Mouse (Mus musculus) left cerebral cortex, adult 18-20 months (tissue): ENCODE measurements at regions not wholly inside any gene's neighbourhood (a gene's known extent, or its start where the extent isn't known, plus 50 kb on each side); places are given as distances from the start of the nearest gene placed in this dataset.
A peak's percentile ranks its signal among the peaks of the same experiment; 100 is the strongest.

ENCODE experiments used
- DNase-seq, 2 experiments: peaks; one replicate each; pipeline ENCODE4 v3.0.0; 2021 to 2022; ENCODE audit warnings: low spot score in 2 of 2, mixed read lengths in 1 of 2

DNA sequence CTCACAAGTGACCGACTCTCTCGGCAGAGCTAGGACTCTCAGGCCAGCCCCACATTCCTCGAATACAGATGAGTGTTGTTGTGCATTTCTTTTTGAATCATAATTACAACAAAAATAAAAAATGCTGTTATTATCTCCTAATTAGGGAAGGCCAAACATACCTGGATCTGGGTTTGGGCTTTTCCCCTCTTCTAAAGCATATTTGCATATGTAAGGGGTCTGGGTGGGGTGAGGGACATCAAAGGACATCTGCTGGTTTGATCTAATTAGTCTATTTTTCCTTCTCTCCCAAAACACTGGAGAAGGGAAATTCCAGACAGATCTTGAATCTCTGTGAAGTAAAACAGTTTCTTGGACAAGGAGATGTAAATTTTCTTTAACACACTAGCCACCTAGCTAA lies 85.3 kb downstream of the Tfap2a start:
- DNase-seq: no peak

DNA sequence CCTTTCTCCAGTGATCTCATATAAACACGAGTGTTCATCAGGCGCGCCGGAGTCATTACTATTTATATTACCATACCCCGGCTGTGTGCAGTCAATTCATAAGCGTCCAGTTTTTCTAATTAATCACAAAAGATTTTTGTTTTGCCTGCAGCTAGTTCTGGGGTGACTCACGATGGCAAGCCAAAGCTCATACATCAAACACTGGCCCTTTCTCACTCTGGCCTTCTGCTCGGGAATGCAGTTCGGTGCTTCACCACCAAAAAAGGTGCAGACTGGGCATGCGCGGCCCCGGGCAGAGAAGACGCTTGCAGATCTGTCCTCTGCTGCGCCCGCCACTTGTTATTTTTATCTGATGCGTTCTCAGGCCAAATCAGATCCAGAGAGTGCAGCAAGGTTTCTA lies 87.1 kb downstream of the Tfap2a start:
- peak; percentile 86 to 87 for DNase-seq

GRCm38 (mm10) chr13:40650036-40650709 lies 88.0 kb downstream of the Tfap2a start:
- DNase-seq: no peak

DNA sequence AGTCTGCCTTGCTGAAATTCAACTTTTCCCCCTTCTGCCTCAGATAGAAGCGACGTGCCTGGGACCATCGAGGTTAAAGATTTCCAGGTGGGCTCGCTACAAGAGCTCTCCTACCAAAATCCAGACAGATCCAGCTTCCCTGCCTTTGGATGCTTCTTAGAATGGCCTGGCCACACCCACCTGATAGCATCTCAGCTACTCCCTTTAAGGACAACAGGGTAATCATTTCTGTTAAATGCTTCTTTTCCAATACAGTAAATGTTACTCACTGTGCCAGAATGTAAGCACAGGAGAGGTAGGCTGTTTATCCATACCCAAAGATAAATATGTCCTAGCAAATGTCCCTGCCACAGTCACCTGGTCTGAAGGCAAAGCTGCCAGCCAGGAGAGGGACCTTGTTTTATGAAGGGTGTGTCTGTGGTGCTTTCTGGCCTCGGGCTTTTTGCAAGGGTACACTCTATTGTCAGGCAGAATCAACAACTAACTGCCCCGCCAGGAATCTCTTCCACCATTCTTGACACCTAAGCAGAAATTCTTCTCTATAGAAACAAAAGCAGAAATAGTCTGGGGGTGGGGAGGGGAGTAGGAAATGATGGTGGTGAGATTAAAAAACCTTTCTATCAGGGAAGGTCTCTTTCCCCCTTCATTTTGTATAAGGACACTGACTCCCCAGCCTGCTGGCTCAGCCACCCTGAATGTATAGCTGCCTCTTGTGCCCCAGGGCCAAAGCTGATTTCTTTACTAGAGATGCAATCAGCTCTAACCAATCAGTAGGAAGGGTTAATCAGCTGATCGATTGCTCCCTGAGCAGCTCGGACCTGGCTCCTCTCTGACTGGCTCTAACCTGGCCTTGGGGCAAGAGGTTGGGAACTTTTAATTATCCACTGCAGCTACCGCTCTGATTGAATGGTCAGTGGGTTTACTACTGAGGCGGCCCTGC lies 88.8 kb downstream of the Tfap2a start:
- no peak for DNase-seq

DNA sequence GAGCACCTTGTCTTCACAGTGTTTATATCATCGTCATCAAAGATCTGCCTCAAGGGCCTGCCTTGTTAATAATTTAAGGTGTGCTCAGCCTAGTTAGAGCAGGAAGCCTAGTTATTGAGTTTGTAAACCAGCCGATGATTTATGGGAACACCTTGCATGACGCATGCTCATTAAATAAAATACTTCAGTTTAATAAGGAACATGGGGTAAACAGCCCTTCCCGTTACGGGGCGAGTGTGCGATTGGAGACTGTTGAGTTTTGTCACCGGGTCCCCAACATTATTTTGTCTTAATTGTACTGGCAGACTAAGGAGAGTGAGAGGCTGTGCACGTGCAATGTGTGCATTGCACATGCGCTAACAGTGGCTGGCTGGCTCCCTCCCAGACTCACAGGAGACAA lies 92.0 kb downstream of the Tfap2a start:
- no peak for DNase-seq

DNA sequence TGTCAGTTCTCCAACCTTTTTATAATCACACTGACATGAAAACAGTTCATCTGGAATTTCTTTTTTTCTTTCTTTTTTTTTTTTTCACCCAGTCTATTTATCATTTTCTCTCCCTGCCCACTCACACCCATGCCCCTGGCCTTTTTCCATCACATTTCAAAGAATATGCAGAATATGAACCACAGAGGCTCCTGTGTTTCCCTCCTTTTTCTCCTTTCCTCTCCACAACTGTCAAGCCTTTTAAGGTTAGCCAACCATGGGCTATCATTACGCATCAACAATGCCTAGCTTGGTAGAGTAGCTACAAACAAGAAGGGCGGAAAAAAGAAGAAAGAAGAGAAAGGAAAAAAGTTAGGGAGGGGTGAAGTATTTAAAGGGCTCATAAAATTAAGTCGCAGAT lies 92.5 kb downstream of the Tfap2a start:
- no peak for DNase-seq

- no peak for DNase-seq
These were observed 95.2 kb downstream of the Tfap2a start for GRCm38 (mm10) chr13:40642931-40643330.

DNA sequence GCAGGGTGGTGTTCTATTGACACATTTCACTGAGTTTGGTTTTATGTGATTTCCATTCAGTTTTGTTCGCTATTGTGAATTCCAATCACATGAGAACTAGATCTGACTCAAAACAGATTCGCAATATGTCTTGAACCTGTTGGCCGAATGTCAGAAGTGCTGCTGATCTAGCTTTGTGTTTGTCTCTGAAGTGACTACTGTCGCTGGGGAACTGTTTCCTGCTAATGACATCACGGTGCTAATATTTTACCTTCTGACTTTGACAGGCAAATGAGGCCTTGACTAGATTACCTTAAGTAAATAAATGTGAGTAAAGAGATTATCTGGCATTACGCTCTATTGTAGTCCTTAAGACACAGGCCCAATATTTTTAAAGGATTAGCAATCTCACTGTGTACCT lies 100.9 kb downstream of the Tfap2a start:
- no peak for DNase-seq

DNA sequence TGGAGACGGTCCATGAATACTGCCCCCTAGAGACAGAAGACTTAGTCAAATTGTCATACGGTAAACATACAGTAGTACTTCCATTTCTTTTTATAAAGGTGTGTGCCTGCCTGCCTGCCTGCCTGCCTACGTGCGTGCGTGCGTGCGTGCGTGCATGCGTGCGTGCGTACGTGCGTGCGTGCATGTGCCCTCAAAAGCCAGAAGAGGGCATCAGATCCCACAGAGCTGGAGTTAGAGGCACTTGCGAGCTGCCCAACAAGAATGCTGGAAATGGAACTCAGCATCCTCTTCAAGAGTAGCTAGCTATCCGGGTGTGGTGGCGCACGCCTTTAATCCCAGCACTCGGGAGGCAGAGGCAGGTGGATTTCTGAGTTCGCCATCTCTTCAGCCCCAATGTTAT lies 120.3 kb downstream of the Tfap2a start:
- DNase-seq: no peak

DNA sequence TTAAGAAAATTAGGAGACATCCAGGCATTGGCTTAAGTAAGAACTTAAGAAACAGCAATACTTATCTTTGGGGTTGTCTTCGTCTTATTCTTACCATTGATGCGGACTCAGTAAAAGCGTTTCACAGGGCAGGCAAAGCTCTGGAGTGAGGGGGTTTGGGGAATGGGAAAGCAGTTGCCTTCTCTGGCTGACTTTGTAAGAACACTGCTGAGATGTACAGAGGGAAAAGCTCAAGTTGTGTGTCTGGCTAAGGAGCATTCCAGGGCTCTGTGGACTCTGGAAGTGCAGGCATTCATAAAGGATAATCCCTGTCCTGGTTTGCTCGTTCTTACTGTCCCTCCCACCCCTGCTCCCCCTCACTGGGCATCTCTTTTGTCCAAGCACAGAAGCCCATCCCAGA lies 129.7 kb downstream of the Tfap2a start:
- no peak for DNase-seq

DNA sequence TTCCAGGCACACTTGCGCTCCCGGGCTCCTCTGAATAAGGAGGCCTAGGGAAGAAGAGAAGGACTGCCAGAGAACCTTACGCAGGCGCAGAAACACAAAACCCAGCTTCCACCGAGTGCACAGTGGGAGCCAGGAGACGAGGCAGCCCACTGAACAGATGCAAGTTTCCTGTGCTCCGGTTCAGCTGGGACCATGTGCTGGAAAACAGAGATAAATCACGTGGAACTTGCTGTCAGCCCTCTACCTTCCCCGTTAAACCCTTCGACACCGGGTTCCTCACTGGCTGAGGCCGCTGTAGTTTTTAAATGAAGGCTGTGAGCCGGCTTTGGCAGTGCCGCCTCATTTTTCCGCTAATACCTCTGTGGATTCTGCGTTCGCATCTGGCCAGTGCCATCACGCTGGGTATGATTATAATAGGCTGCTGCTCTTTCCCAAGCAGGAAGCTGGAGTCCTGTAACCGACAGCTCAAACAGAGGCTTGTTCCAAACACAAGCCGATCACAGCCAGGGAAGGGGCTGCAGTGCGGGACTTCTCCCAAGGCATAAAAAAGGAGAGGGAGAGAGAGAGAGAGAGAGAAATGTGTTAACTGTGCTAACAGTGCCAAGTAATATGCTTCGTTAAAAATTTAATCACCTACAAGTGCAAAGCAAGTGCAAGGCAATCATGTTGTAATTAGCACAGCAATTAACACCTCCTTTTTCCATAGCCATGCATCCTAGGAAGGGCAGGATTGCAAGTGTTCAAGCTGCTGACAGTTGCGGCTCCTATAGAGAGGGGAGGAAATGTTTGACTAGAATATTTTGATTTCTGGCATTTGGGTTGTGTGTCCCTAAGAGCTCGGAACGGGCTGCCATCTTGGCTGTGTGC lies 131.5 kb downstream of the Tfap2a start:
- DNase-seq: peak; percentile 11 to 26

GRCm38 (mm10) chr13:40605686-40606404 lies 132.3 kb downstream of the Tfap2a start:
- DNase-seq: no peak

DNA sequence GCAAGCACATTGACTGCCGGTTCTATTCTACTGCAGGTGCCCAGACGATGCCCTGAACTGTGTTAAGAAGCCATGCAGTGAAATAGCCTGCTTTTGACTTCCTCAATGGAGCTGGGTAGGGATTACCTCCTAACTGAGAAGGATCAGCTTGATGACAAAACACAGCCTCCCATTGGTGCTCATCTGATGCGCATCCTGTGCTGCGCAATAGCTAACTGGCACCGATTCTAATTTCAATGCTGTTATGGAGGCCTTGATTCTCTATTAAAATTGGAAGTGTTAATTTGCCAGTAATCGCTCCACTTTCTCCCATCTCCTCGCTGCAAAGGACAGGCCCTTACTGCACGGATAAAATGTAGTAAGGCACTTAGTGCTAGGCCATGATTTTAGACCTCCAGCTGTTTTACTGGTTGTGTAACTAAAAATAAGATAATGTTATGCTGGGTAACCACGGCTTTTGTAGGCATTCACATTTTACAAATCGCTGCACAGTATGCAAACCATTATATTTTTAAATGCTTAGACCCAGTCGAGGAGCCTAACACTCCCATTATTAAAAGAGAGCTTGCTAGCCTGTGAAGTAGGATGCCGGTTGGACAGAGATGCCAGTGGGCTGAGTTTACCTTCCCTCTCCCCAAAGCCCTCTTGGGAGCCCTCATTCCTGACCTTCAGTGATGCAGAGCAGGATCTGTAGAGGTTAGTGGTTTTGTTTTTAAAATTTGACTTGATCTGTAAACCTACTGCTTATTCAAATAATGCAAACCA lies 163.0 kb downstream of the Tfap2a start:
- DNase-seq: no peak

DNA sequence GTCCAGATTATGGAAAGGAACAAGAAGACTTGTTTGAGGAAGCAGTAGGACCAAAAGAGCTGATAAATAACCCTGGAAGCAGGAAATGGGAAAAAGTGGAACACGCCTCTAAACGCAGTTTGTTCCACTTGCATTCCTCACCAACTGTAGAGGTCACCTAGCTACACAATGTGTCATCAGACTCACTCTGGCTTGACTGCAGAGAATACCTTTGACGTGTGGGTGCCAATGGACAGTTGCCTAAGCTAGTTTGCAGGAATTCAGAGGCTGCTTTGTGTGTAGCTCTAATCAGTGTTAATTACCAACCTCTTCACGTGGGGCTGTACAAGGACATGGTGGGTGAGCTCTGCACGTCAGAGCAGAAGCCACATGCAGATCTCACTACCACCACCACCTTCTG lies 168.7 kb downstream of the Tfap2a start:
- DNase-seq: no peak

DNA sequence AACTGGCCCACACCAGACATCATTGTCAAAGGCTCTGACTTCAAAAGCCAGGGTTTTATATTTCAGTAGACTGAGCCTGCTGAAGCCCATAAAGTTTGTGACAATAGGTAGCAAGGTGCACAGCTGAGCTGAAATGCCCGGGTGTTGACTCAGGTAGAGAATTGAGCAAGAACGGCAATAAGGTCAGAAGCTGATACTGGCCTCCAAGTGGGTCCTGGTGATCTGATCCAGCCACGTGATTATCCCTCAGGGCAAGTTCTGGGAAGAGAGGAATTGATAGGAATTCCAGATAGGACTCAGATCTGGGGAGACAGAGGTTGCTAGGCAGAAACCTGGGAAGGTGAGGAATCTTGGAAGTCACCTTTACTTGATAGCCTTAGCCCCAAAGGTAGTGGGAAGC lies 170.4 kb downstream of the Tfap2a start:
- no peak for DNase-seq

DNA sequence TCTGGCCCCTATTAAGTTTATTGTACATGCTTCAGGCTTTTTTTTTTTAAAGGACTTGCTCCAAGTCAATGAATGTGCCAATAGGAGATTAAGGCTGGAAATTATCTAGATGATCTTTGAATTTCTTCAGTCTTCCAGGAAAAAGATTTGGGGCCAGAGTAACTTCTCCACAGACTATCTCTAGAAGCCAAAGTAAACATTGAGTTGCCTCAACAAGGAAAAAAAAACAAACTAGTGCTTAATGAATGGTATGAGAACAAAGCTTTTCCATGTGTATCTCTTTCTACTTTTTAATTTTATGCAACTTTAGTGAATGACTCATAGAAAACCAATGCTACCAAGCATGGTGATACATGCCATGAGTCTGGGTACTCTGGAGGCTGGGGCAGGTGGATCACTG lies 173.8 kb downstream of the Tfap2a start:
- DNase-seq: no peak

GRCm38 (mm10) chr13:40554368-40554767 lies 183.8 kb downstream of the Tfap2a start:
- DNase-seq: no peak

DNA sequence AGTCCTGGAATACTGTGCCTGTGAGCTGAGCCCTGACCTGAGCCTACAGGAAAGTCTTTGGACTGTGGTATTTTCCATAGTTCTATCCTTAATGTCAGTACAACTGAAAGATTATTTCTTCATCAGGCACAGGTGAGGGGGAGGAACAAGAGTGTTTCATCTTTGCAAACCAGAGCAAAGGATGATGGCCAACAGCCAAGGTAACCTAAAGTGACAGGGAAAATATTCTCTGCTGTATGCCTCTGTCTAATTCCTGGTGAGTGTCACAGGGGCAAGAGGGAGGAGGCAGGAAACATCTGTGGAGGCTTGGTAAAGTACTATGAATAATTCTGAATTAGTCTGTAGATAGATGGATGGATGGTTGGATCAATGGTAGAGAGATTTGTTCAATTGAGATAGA lies 164.3 kb upstream of the Ofcc1 start:
- DNase-seq: no peak

DNA sequence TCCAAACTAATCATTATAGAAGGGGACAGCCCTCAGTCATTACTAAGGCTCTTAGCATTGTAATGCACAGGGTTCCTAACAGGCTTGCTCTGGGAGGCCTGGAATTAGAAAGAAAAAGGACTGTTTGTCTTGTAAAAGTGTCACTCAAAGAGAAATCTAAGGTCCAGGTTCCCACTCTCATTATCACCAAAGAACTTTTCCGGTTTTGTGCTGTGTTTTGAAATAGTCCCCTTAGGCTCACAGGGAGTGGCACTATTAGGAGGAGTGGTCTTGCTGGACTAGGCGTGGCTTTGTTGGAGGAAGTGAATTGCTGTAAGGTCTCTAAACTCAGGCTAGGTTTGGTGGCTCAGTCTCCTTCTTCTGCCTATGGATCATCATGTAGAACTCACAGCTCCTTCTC lies 161.9 kb upstream of the Ofcc1 start:
- no peak for DNase-seq

GRCm38 (mm10) chr13:40518180-40518579 lies 156.9 kb upstream of the Ofcc1 start:
- DNase-seq: no peak
